Mouse (Mus musculus): ENCODE results near the gene Ldha.
A peak's percentile ranks its signal among the peaks of the same experiment; 100 is the strongest.
"Not testable (repeated sequence)": the region's sequence is repeated elsewhere in the genome, so short reads cannot be mapped to it uniquely, and the experiment has no call there.

Ldha gene

DNA sequence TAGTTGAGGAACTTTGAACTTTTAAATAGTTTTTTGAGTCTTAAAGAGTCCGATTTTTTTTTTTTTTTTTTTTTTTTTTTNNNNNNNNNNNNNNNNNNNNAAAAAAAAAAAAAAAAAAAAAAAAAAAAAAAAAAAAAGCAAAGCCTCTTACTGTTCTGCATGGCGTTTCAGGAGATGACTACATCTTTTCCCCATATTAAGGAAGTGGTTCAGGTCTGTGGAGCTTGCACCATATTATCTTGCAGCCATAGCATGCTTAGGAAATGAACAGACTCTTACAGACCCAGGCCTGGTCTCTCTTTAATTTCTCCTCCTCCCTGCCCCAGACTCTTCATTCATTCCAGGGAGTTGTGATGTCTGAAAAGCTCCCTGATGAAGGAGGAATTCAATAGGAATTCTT, 39.7 kb downstream of the Ldha start:
- peak; percentile 92 for DNase-seq (ENCODE audit: low read depth)

DNA sequence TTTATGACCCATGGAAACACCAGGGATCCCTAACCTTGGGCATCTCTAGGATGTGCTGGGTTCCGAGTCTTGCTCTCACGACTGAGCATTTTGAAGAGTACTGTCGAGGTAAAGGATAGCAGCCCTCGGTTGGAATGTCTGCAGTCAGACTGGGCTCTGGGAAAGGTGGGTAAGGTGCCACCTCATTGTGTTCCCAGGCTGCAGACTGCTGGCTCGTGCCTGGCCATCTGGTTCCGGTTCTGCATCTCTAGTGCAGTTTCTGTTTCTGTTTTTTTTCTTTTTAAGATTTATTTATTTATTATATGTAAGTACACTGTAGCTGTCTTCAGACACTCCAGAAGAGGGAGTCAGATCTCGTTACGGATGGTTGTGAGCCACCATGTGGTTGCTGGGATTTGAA, 40.7 kb downstream of the Ldha start:
- not testable (repeated sequence) for DNase-seq (ENCODE audit: low read depth)

DNA sequence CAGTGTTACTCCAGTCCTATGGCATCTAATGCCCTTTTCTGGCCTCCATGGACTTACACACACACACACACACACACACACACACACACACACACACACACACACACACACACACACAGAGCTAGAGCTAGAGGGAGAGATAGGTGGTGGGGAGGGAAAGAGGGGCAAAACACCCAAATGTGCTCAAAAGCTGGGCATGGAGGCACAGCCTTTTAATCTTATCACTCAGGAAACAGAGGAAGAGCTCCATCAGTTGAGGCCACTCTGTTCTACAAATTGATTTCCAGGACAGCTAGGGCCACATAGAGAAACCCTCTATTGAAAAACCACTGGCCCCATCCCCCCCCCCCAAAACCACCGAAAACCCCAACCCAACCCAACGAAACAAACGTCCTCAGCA, 42.0 kb downstream of the Ldha start:
- DNase-seq (ENCODE audit: low read depth) = peak; percentile 95

DNA sequence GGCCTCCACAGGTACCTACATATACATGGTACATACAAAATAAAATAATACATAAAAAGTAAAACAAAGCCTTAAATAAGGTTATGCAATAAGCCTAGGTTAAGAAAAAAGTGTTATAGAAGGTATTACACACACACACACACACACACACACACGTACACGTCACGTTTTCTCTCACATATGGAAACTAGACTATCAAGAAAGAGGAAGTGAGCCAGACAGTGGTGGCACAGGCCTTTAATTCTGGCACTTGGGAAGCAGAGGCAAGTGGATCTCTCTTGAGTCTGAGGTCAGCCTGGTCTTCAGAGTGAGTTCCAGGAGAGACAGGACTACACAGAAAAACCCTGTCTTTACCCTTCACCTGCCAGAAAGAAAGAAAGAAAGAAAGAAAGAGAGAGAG, 54.2 kb downstream of the Ldha start:
- peak; percentile 49 for DNase-seq (ENCODE audit: low read depth)

DNA sequence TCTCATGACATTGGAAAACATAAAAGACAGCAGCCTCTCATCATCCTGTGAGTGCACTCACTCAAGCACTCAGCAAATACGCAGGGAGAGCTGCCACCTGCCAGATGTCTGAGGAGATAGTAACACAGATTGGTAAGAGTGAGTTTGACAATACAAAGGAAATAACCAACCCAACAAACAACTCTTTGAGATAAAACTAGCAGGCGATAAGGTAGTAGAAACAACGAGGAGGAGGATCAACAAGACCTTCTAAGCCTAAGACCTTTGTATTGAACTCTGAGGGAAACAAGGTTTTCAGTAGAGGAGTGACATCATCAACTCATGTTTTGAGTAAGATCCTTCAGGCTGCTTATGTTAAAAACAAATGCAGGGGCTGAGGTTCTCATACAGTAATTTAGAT, 58.1 kb downstream of the Ldha start:
- DNase-seq (ENCODE audit: low read depth) = no peak

Measured in 416B (cell line).